Mouse (Mus musculus): ENCODE measurements around the gene Rbm39.
A peak's percentile ranks its signal among the peaks of the same experiment; 100 is the strongest.

The Rbm39 gene

GRCm38 (mm10) chr2:156111358-156112079, 68.5 kb downstream of the Rbm39 start, which contains the start of the genes Cpne1 and Rbm12:
Cpne1 (minus strand) TSS chr2:156111965.
Rbm12 (minus strand) TSS chr2:156111978.
- DNase-seq (ENCODE audit: low read depth, low spot score): peak; percentile 93

GRCm38 (mm10) chr2:156110627-156111357, 69.2 kb downstream of the Rbm39 start:
- peak; percentile 56 for DNase-seq (ENCODE audit: low read depth, low spot score)

Measured in brain, adult 2 months (tissue).